Mouse (Mus musculus): ENCODE results near the gene Ifit1. TPM values are rescaled to one million over a fixed set of nuclear protein-coding genes. Genes with fewer than 3 reads are reported as not detected.
A peak's percentile ranks its signal among the peaks of the same experiment; 100 is the strongest.
"Not testable (repeated sequence)": the region's sequence is repeated elsewhere in the genome, so short reads cannot be mapped to it uniquely, and the experiment has no call there.

Ifit1 gene
- polyA plus RNA-seq, 1 experiment from 2014 or later: 0.54 TPM

GRCm38 (mm10) chr19:34642616-34643015, 1.9 kb downstream of the Ifit1 start:
- H3K4me1 ChIP-seq (ENCODE audit: control insufficient read depth, insufficient read depth, low read length): no peaks in the 10 kb centered on the region
- H3K36me3 ChIP-seq (ENCODE audit: control insufficient read depth, insufficient read depth, low read length): no peaks in the 10 kb centered on the region
- H3K9ac ChIP-seq (replicated peaks; ENCODE audit: low read depth, low read length): no peak overlapping the region
- no peak overlapping the region for H3K4me3 ChIP-seq (ENCODE audit: low read depth, low read length)
- H3K27me3 ChIP-seq (ENCODE audit: control insufficient read depth, insufficient read depth, low read length): no peaks in the 10 kb centered on the region
- no peak for ATAC-seq (ENCODE audit: insufficient number of reproducible peaks, insufficient read depth, low FRiP score, low read depth)
- no peak overlapping the region for H3K4me2 ChIP-seq (replicated peaks; ENCODE audit: low read depth, low read length)
- 83% methylated on average over 5 of the region's 5 CpGs for WGBS
- no peaks in the 10 kb centered on the region for H3K9me3 ChIP-seq (ENCODE audit: control insufficient read depth, low read depth, low read length)
- no peak overlapping the region for H3K27ac ChIP-seq (ENCODE audit: low read length)

GRCm38 (mm10) chr19:34647630-34648029, 7.0 kb downstream of the Ifit1 start:
- not testable (repeated sequence) for H3K27me3 ChIP-seq (ENCODE audit: control insufficient read depth, insufficient read depth, low read length); H3K9me3 ChIP-seq (ENCODE audit: control insufficient read depth, low read depth, low read length); H3K36me3 ChIP-seq (ENCODE audit: control insufficient read depth, insufficient read depth, low read length); H3K4me2 ChIP-seq (replicated peaks; ENCODE audit: low read depth, low read length); H3K27ac ChIP-seq (ENCODE audit: low read length); H3K4me1 ChIP-seq (ENCODE audit: control insufficient read depth, insufficient read depth, low read length); ATAC-seq (ENCODE audit: insufficient number of reproducible peaks, insufficient read depth, low FRiP score, low read depth); H3K4me3 ChIP-seq (ENCODE audit: low read depth, low read length); H3K9ac ChIP-seq (replicated peaks; ENCODE audit: low read depth, low read length)
- WGBS: 88% methylated on average over 7 of the region's 8 CpGs

- 93% methylated on average over 3 of the region's 3 CpGs for WGBS
- Histone ChIP-seq H3K27me3 (ENCODE audit: control insufficient read depth, insufficient read depth, low read length) (no peaks in the 10 kb centered on the region), H3K36me3 (ENCODE audit: control insufficient read depth, insufficient read depth, low read length) (no peaks in the 10 kb centered on the region)
These were observed 9.6 kb downstream of the Ifit1 start for GRCm38 (mm10) chr19:34650276-34650675.

GRCm38 (mm10) chr19:34650997-34651396, 10.3 kb downstream of the Ifit1 start:
- Histone ChIP-seq H3K4me3 (ENCODE audit: low read depth, low read length) (no peak overlapping the region), H3K27me3 (ENCODE audit: control insufficient read depth, insufficient read depth, low read length) (no peaks in the 10 kb centered on the region), H3K4me1 (ENCODE audit: control insufficient read depth, insufficient read depth, low read length) (no peaks in the 10 kb centered on the region), H3K9ac (replicated peaks; ENCODE audit: low read depth, low read length) (no peak overlapping the region), H3K36me3 (ENCODE audit: control insufficient read depth, insufficient read depth, low read length) (no peaks in the 10 kb centered on the region), H3K27ac (ENCODE audit: low read length) (no peak overlapping the region), H3K4me2 (replicated peaks; ENCODE audit: low read depth, low read length) (no peak overlapping the region), H3K9me3 (ENCODE audit: control insufficient read depth, low read depth, low read length) (no peaks in the 10 kb centered on the region)
- no peak for ATAC-seq (ENCODE audit: insufficient number of reproducible peaks, insufficient read depth, low FRiP score, low read depth)
- WGBS: 67% methylated on average over 6 of the region's 6 CpGs

More at GRCm38 (mm10) chr19:34650276-34650675, 9.6 kb downstream of the Ifit1 start:
- H3K4me3 ChIP-seq (ENCODE audit: low read depth, low read length): no peak overlapping the region
- no peaks in the 10 kb centered on the region for H3K4me1 ChIP-seq (ENCODE audit: control insufficient read depth, insufficient read depth, low read length)
- no peak overlapping the region for H3K9ac ChIP-seq (replicated peaks; ENCODE audit: low read depth, low read length)
- H3K27ac ChIP-seq (ENCODE audit: low read length): no peak overlapping the region
- H3K4me2 ChIP-seq (replicated peaks; ENCODE audit: low read depth, low read length): no peak overlapping the region
- ATAC-seq (ENCODE audit: insufficient number of reproducible peaks, insufficient read depth, low FRiP score, low read depth): no peak
- no peaks in the 10 kb centered on the region for H3K9me3 ChIP-seq (ENCODE audit: control insufficient read depth, low read depth, low read length)

GRCm38 (mm10) chr19:34655227-34655805, 14.6 kb downstream of the Ifit1 start:
- Histone ChIP-seq H3K27me3 (ENCODE audit: control insufficient read depth, insufficient read depth, low read length) (no peaks in the 10 kb centered on the region), H3K4me1 (ENCODE audit: control insufficient read depth, insufficient read depth, low read length) (no peaks in the 10 kb centered on the region), H3K9me3 (ENCODE audit: control insufficient read depth, low read depth, low read length) (no peaks in the 10 kb centered on the region), H3K4me3 (ENCODE audit: low read depth, low read length) (no peak overlapping the region), H3K36me3 (ENCODE audit: control insufficient read depth, insufficient read depth, low read length) (no peaks in the 10 kb centered on the region), H3K9ac (replicated peaks; ENCODE audit: low read depth, low read length) (no peak overlapping the region), H3K27ac (ENCODE audit: low read length) (no peak overlapping the region), H3K4me2 (replicated peaks; ENCODE audit: low read depth, low read length) (no peak overlapping the region)
- WGBS: 64% methylated on average over 10 of the region's 10 CpGs
- ATAC-seq (ENCODE audit: insufficient number of reproducible peaks, insufficient read depth, low FRiP score, low read depth): no peak

- no peak overlapping the region for H3K27ac ChIP-seq (ENCODE audit: low read length)
- H3K27me3 ChIP-seq (ENCODE audit: control insufficient read depth, insufficient read depth, low read length): no peaks in the 10 kb centered on the region
- 15% methylated on average over 2 of the region's 2 CpGs for WGBS
- H3K4me2 ChIP-seq (replicated peaks; ENCODE audit: low read depth, low read length): no peak overlapping the region
- no peaks in the 10 kb centered on the region for H3K36me3 ChIP-seq (ENCODE audit: control insufficient read depth, insufficient read depth, low read length)
- no peaks in the 10 kb centered on the region for H3K9me3 ChIP-seq (ENCODE audit: control insufficient read depth, low read depth, low read length)
- no peak overlapping the region for H3K4me3 ChIP-seq (ENCODE audit: low read depth, low read length)
- no peaks in the 10 kb centered on the region for H3K4me1 ChIP-seq (ENCODE audit: control insufficient read depth, insufficient read depth, low read length)
- peak; percentile 90; the same call in 1 of the 2 replicates for ATAC-seq (ENCODE audit: insufficient number of reproducible peaks, insufficient read depth, low FRiP score, low read depth)
- no peak overlapping the region for H3K9ac ChIP-seq (replicated peaks; ENCODE audit: low read depth, low read length)
These were observed 16.0 kb downstream of the Ifit1 start for GRCm38 (mm10) chr19:34656511-34657298.

- H3K4me2 ChIP-seq (replicated peaks; ENCODE audit: low read depth, low read length): peak overlapping the region; percentile 38
- WGBS: 9% methylated on average over 13 of the region's 13 CpGs
- peak overlapping the region; percentile 10 for H3K4me3 ChIP-seq (ENCODE audit: low read depth, low read length)
- no peaks in the 10 kb centered on the region for H3K27me3 ChIP-seq (ENCODE audit: control insufficient read depth, insufficient read depth, low read length)
- no peaks in the 10 kb centered on the region for H3K36me3 ChIP-seq (ENCODE audit: control insufficient read depth, insufficient read depth, low read length)
- H3K4me1 ChIP-seq (ENCODE audit: control insufficient read depth, insufficient read depth, low read length): no peaks in the 10 kb centered on the region
- H3K9ac ChIP-seq (replicated peaks; ENCODE audit: low read depth, low read length): no peak overlapping the region
- ATAC-seq (ENCODE audit: insufficient number of reproducible peaks, insufficient read depth, low FRiP score, low read depth): peak; percentile 88
- no peak overlapping the region for H3K27ac ChIP-seq (ENCODE audit: low read length)
- no peaks in the 10 kb centered on the region for H3K9me3 ChIP-seq (ENCODE audit: control insufficient read depth, low read depth, low read length)
These were observed 21.4 kb downstream of the Ifit1 start for GRCm38 (mm10) chr19:34662067-34662507.

- no peak for ATAC-seq (ENCODE audit: insufficient number of reproducible peaks, insufficient read depth, low FRiP score, low read depth)
- Histone ChIP-seq H3K27ac (ENCODE audit: low read length) (no peak overlapping the region), H3K27me3 (ENCODE audit: control insufficient read depth, insufficient read depth, low read length) (no peaks in the 10 kb centered on the region), H3K4me3 (ENCODE audit: low read depth, low read length) (no peak overlapping the region), H3K9me3 (ENCODE audit: control insufficient read depth, low read depth, low read length) (no peaks in the 10 kb centered on the region), H3K4me1 (ENCODE audit: control insufficient read depth, insufficient read depth, low read length) (no peaks in the 10 kb centered on the region), H3K36me3 (ENCODE audit: control insufficient read depth, insufficient read depth, low read length) (no peaks in the 10 kb centered on the region), H3K4me2 (replicated peaks; ENCODE audit: low read depth, low read length) (no peak overlapping the region), H3K9ac (replicated peaks; ENCODE audit: low read depth, low read length) (no peak overlapping the region)
- WGBS: 42% methylated on average over 5 of the region's 5 CpGs
These were observed 22.1 kb downstream of the Ifit1 start for GRCm38 (mm10) chr19:34662740-34663139.
